Mouse (Mus musculus): ENCODE measurements around the gene Gm28048. TPM values are rescaled to one million over a fixed set of nuclear protein-coding genes. Genes with fewer than 3 reads are reported as not detected.

Gm28048 gene
- polyA plus RNA-seq, 1 experiment from 2014 or later = 3.0 TPM

GRCm38 (mm10) chr11:22859633-22860334 lies 122.1 kb downstream of the Gm28048 start:
- no peaks in the 10 kb centered on the region for H3K9me3 ChIP-seq (replicated peaks)
- DNase-seq (ENCODE audit: low spot score) = peak; percentile 91
- H3K27me3 ChIP-seq (ENCODE audit: low read depth, poor library complexity, severe bottlenecking) = peaks cover 92% of the 10 kb centered on the region
- H3K27ac ChIP-seq (replicated peaks) = peak overlapping the region; percentile 74
- peak overlapping the region; percentile 77 for H3K4me3 ChIP-seq
- H3K4me1 ChIP-seq = peaks cover 27% of the 10 kb centered on the region
- under 1% methylated on average over 54 of the region's 55 CpGs for WGBS
- no peaks in the 10 kb centered on the region for H3K36me3 ChIP-seq

GRCm38 (mm10) chr11:22859301-22859632 lies 122.6 kb downstream of the Gm28048 start:
- Histone ChIP-seq H3K4me3 (peak overlapping the region; percentile 77), H3K36me3 (no peaks in the 10 kb centered on the region), H3K27me3 (ENCODE audit: low read depth, poor library complexity, severe bottlenecking) (peaks cover 89% of the 10 kb centered on the region), H3K27ac (replicated peaks) (peak overlapping the region; percentile 74), H3K9me3 (replicated peaks) (no peaks in the 10 kb centered on the region), H3K4me1 (peaks cover 27% of the 10 kb centered on the region)
- DNase-seq (ENCODE audit: low spot score) = no peak
- WGBS = under 1% methylated on average over 40 of the region's 41 CpGs

- no peaks in the 10 kb centered on the region for H3K9me3 ChIP-seq (replicated peaks)
- 3% methylated on average over 50 of the region's 50 CpGs for WGBS
- DNase-seq (ENCODE audit: low spot score) = peak; percentile 44
- peaks cover 27% of the 10 kb centered on the region for H3K4me1 ChIP-seq
- H3K27ac ChIP-seq (replicated peaks) = peak overlapping the region; percentile 74
- H3K36me3 ChIP-seq = no peaks in the 10 kb centered on the region
- H3K27me3 ChIP-seq (ENCODE audit: low read depth, poor library complexity, severe bottlenecking) = peaks cover 83% of the 10 kb centered on the region
- peak overlapping the region; percentile 77 for H3K4me3 ChIP-seq
Measured at GRCm38 (mm10) chr11:22858441-22859300, 123.2 kb downstream of the Gm28048 start.

- 14% methylated on average over 25 of the region's 25 CpGs for WGBS
- Histone ChIP-seq H3K36me3 (no peaks in the 10 kb centered on the region), H3K27me3 (ENCODE audit: low read depth, poor library complexity, severe bottlenecking) (peaks cover 75% of the 10 kb centered on the region), H3K9me3 (replicated peaks) (no peaks in the 10 kb centered on the region), H3K4me3 (peak overlapping the region; percentile 77), H3K27ac (replicated peaks) (no peak overlapping the region), H3K4me1 (peaks cover 27% of the 10 kb centered on the region)
- DNase-seq (ENCODE audit: low spot score) = no peak
Measured at GRCm38 (mm10) chr11:22857705-22858440, 124.0 kb downstream of the Gm28048 start.

- H3K9me3 ChIP-seq (replicated peaks) = no peaks in the 10 kb centered on the region
- H3K27me3 ChIP-seq (ENCODE audit: low read depth, poor library complexity, severe bottlenecking) = peaks cover 71% of the 10 kb centered on the region
- no peaks in the 10 kb centered on the region for H3K36me3 ChIP-seq
- no peak overlapping the region for H3K4me3 ChIP-seq
- WGBS = 77% methylated on average over 5 of the region's 5 CpGs
- H3K4me1 ChIP-seq = peaks cover 27% of the 10 kb centered on the region
- no peak overlapping the region for H3K27ac ChIP-seq (replicated peaks)
- no peak for DNase-seq (ENCODE audit: low spot score)
Measured at GRCm38 (mm10) chr11:22857106-22857704, 124.7 kb downstream of the Gm28048 start.

GRCm38 (mm10) chr11:22856371-22856965 lies 125.4 kb downstream of the Gm28048 start:
- no peaks in the 10 kb centered on the region for H3K36me3 ChIP-seq
- DNase-seq (ENCODE audit: low spot score) = no peak
- 85% methylated on average over 3 of the region's 3 CpGs for WGBS
- no peak overlapping the region for H3K4me3 ChIP-seq
- H3K9me3 ChIP-seq (replicated peaks) = no peaks in the 10 kb centered on the region
- no peak overlapping the region for H3K27ac ChIP-seq (replicated peaks)
- H3K27me3 ChIP-seq (ENCODE audit: low read depth, poor library complexity, severe bottlenecking) = peaks cover 63% of the 10 kb centered on the region
- peaks cover 27% of the 10 kb centered on the region for H3K4me1 ChIP-seq

GRCm38 (mm10) chr11:22854571-22854970 lies 127.3 kb downstream of the Gm28048 start:
- no peak overlapping the region for H3K27ac ChIP-seq (replicated peaks)
- peaks cover 18% of the 10 kb centered on the region for H3K4me1 ChIP-seq
- no peak for DNase-seq (ENCODE audit: low spot score)
- H3K27me3 ChIP-seq (ENCODE audit: low read depth, poor library complexity, severe bottlenecking) = peaks cover 44% of the 10 kb centered on the region
- no peak overlapping the region for H3K4me3 ChIP-seq
- no peaks in the 10 kb centered on the region for H3K36me3 ChIP-seq
- WGBS = 90% methylated on average over 4 of the region's 4 CpGs
- H3K9me3 ChIP-seq (replicated peaks) = no peaks in the 10 kb centered on the region

- Histone ChIP-seq H3K4me3 (no peak overlapping the region), H3K27ac (replicated peaks) (no peak overlapping the region), H3K27me3 (ENCODE audit: low read depth, poor library complexity, severe bottlenecking) (peaks cover 35% of the 10 kb centered on the region), H3K4me1 (peaks cover 10% of the 10 kb centered on the region), H3K36me3 (no peaks in the 10 kb centered on the region), H3K9me3 (replicated peaks) (no peaks in the 10 kb centered on the region)
- no peak for DNase-seq (ENCODE audit: low spot score)
- WGBS = 70% methylated on average over 2 of the region's 2 CpGs
Measured at GRCm38 (mm10) chr11:22853477-22854157, 128.3 kb downstream of the Gm28048 start.

- Histone ChIP-seq H3K4me3 (no peak overlapping the region), H3K4me1 (peaks cover under 1% of the 10 kb centered on the region; the same call in 1 of the 2 replicates), H3K27ac (replicated peaks) (no peak overlapping the region), H3K9me3 (replicated peaks) (no peaks in the 10 kb centered on the region), H3K27me3 (ENCODE audit: low read depth, poor library complexity, severe bottlenecking) (peaks cover 24% of the 10 kb centered on the region), H3K36me3 (no peaks in the 10 kb centered on the region)
- WGBS = 78% methylated on average over 1 of the region's 1 CpGs
- DNase-seq (ENCODE audit: low spot score) = no peak
Measured at GRCm38 (mm10) chr11:22852510-22852909, 129.4 kb downstream of the Gm28048 start.

GRCm38 (mm10) chr11:22851416-22851815 lies 130.5 kb downstream of the Gm28048 start:
- Histone ChIP-seq H3K4me3 (no peak overlapping the region), H3K4me1 (peaks cover 11% of the 10 kb centered on the region), H3K9me3 (replicated peaks) (no peaks in the 10 kb centered on the region), H3K27me3 (ENCODE audit: low read depth, poor library complexity, severe bottlenecking) (peaks cover 13% of the 10 kb centered on the region), H3K36me3 (no peaks in the 10 kb centered on the region), H3K27ac (replicated peaks) (no peak overlapping the region)
- 58% methylated on average over 4 of the region's 4 CpGs for WGBS
- no peak for DNase-seq (ENCODE audit: low spot score)

- no peak overlapping the region for H3K4me3 ChIP-seq
- H3K4me1 ChIP-seq = peaks cover 15% of the 10 kb centered on the region
- H3K9me3 ChIP-seq (replicated peaks) = no peaks in the 10 kb centered on the region
- no peak overlapping the region for H3K27ac ChIP-seq (replicated peaks)
- no peaks in the 10 kb centered on the region for H3K36me3 ChIP-seq
- WGBS = 88% methylated on average over 4 of the region's 4 CpGs
- DNase-seq (ENCODE audit: low spot score) = no peak
- no peaks in the 10 kb centered on the region for H3K27me3 ChIP-seq (ENCODE audit: low read depth, poor library complexity, severe bottlenecking)
Measured at GRCm38 (mm10) chr11:22850077-22850476, 131.8 kb downstream of the Gm28048 start.
